Mouse (Mus musculus) liver, embryonic 13.5 days (tissue): ENCODE results near the gene Kif14. TPM values are rescaled to one million over a fixed set of nuclear protein-coding genes. Genes with fewer than 3 reads are reported as not detected.

Experiments used
- ATAC-seq: fragments of 200-750 bp; cut with Nextera tagmentation; 2 replicates; pipeline ENCODE4 v1.8.0; 2017; ENCODE audit warnings: low read depth, mild to moderate bottlenecking, moderate number of reproducible peaks, moderate library complexity
- DNase-seq: peaks from one replicate; pipeline ENCODE4 v3.0.0; 2022
- H3K27ac ChIP-seq: fragments of 300-500 bp; sonication (generic); 2 replicates; pipeline ENCODE4 v1.5.1; 2015; ENCODE audit warnings: moderate library complexity, mild to moderate bottlenecking, inconsistent platforms
- H3K27me3 ChIP-seq: fragments of 300-500 bp; sonication (generic); 2 replicates; pipeline ENCODE4 v1.6.1; 2015; ENCODE audit warnings: mild to moderate bottlenecking, inconsistent platforms
- H3K36me3 ChIP-seq: fragments of 300-500 bp; sonication (generic); 2 replicates; pipeline ENCODE4 v1.6.1; 2015; ENCODE audit warnings: mild to moderate bottlenecking, inconsistent platforms
- H3K4me1 ChIP-seq: fragments of 300-500 bp; sonication (generic); replicated peaks from 2 replicates; pipeline ENCODE4 v1.6.1; 2015; ENCODE audit warnings: inconsistent platforms
- H3K4me2 ChIP-seq: fragments of 300-500 bp; sonication (generic); 2 replicates; pipeline ENCODE4 v1.6.1; 2015; ENCODE audit warnings: inconsistent platforms, mild to moderate bottlenecking, moderate library complexity
- H3K4me3 ChIP-seq: fragments of 300-500 bp; sonication (generic); replicated peaks from 2 replicates; pipeline ENCODE4 v1.5.1; 2015; ENCODE audit warnings: mild to moderate bottlenecking, inconsistent platforms
- H3K9ac ChIP-seq: fragments of 300-500 bp; sonication (generic); 2 replicates; pipeline ENCODE4 v1.6.1; 2015; ENCODE audit warnings: mild to moderate bottlenecking, inconsistent platforms
- H3K9me3 ChIP-seq: fragments of 300-500 bp; sonication (generic); replicated peaks from 2 replicates; pipeline ENCODE4 v1.6.1; 2016; ENCODE audit warnings: inconsistent platforms
- whole genome bisulfite sequencing: fragments of 180-500 bp; shearing (Covaris S2); methylation state at CpG from one replicate; pipeline ENCODE4 v1.1.7; 2015; ENCODE audit not compliant: insufficient replicate concordance; 5-methylcytosine and 5-hydroxymethylcytosine counted together
- polyA plus RNA-seq: library from polyadenylated mRNA; unstranded; fragments of >200 nt; fragmentation: Nextera tagmentation; extraction: Ambion mirVana; gene quantifications from 2 replicates; pipeline ENCODE4 v1.2.1, GENCODE M21; 2015

Gene Kif14
- polyA plus RNA-seq, 1 experiment from 2014 or later = 4.8 TPM

GRCm38 (mm10) chr1:136449541-136449940 is 16.6 kb upstream of the Kif14 start:
- Histone ChIP-seq H3K4me3 (no peak overlapping the region), H3K9ac (no peak overlapping the region), H3K9me3 (no peaks in the 10 kb centered on the region), H3K4me1 (peaks cover 19% of the 10 kb centered on the region), H3K27ac (no peak overlapping the region), H3K27me3 (peaks cover 13% of the 10 kb centered on the region), H3K4me2 (no peak overlapping the region), H3K36me3 (no peaks in the 10 kb centered on the region)
- WGBS = 75% methylated on average over 6 of the region's 6 CpGs
- no peak for DNase-seq
- ATAC-seq = no peak

- H3K4me1 ChIP-seq = peaks cover 13% of the 10 kb centered on the region
- WGBS = 75% methylated on average over 5 of the region's 5 CpGs
- H3K27me3 ChIP-seq = peaks cover 13% of the 10 kb centered on the region
- DNase-seq = no peak
- ATAC-seq = no peak
- no peak overlapping the region for H3K4me3 ChIP-seq
- no peak overlapping the region for H3K4me2 ChIP-seq
- H3K36me3 ChIP-seq = no peaks in the 10 kb centered on the region
- no peak overlapping the region for H3K9ac ChIP-seq
- no peak overlapping the region; the same call in 1 of the 2 replicates for H3K27ac ChIP-seq
- no peaks in the 10 kb centered on the region for H3K9me3 ChIP-seq
These were observed 15.9 kb upstream of the Kif14 start for GRCm38 (mm10) chr1:136450206-136450605.

GRCm38 (mm10) chr1:136452421-136452820 is 13.7 kb upstream of the Kif14 start:
- Histone ChIP-seq H3K36me3 (no peaks in the 10 kb centered on the region), H3K27ac (no peak overlapping the region), H3K4me2 (no peak overlapping the region), H3K9ac (no peak overlapping the region), H3K4me1 (no peaks in the 10 kb centered on the region), H3K27me3 (peaks cover 25% of the 10 kb centered on the region), H3K9me3 (no peaks in the 10 kb centered on the region), H3K4me3 (no peak overlapping the region)
- ATAC-seq = no peak
- WGBS = 66% methylated on average over 5 of the region's 5 CpGs
- no peak for DNase-seq

- no peak overlapping the region for H3K9ac ChIP-seq
- H3K27ac ChIP-seq = no peak overlapping the region
- no peak overlapping the region for H3K4me2 ChIP-seq
- H3K9me3 ChIP-seq = no peaks in the 10 kb centered on the region
- DNase-seq (no peak), ATAC-seq (no peak)
- peaks cover 20% of the 10 kb centered on the region for H3K27me3 ChIP-seq
- no peaks in the 10 kb centered on the region for H3K4me1 ChIP-seq
- no peak overlapping the region for H3K4me3 ChIP-seq
- 76% methylated on average over 17 of the region's 17 CpGs for WGBS
- no peaks in the 10 kb centered on the region for H3K36me3 ChIP-seq
These were observed 10.2 kb upstream of the Kif14 start for GRCm38 (mm10) chr1:136455756-136456585.

- Histone ChIP-seq H3K4me1 (no peaks in the 10 kb centered on the region), H3K36me3 (no peaks in the 10 kb centered on the region), H3K4me3 (no peak overlapping the region), H3K9me3 (no peaks in the 10 kb centered on the region), H3K27ac (no peak overlapping the region), H3K27me3 (peaks cover 20% of the 10 kb centered on the region), H3K4me2 (no peak overlapping the region), H3K9ac (no peak overlapping the region)
- DNase-seq (no peak), ATAC-seq (no peak)
- WGBS = 64% methylated on average over 6 of the region's 6 CpGs
These were observed 9.4 kb upstream of the Kif14 start for GRCm38 (mm10) chr1:136456741-136457140.

GRCm38 (mm10) chr1:136457403-136457802 is 8.7 kb upstream of the Kif14 start:
- H3K27me3 ChIP-seq = peaks cover 20% of the 10 kb centered on the region
- no peak overlapping the region for H3K4me3 ChIP-seq
- WGBS = 63% methylated on average over 4 of the region's 4 CpGs
- H3K4me1 ChIP-seq = no peaks in the 10 kb centered on the region
- DNase-seq (no peak), ATAC-seq (no peak)
- H3K4me2 ChIP-seq = no peak overlapping the region
- H3K9me3 ChIP-seq = no peaks in the 10 kb centered on the region
- no peaks in the 10 kb centered on the region for H3K36me3 ChIP-seq
- H3K27ac ChIP-seq = no peak overlapping the region
- H3K9ac ChIP-seq = no peak overlapping the region

GRCm38 (mm10) chr1:136458691-136459245 is 7.4 kb upstream of the Kif14 start:
- no peak overlapping the region for H3K4me2 ChIP-seq
- no peaks in the 10 kb centered on the region for H3K36me3 ChIP-seq
- no peak overlapping the region for H3K27ac ChIP-seq
- ATAC-seq (no peak), DNase-seq (peak; percentile 22)
- 28% methylated on average over 9 of the region's 9 CpGs for WGBS
- no peak overlapping the region for H3K4me3 ChIP-seq
- no peaks in the 10 kb centered on the region for H3K9me3 ChIP-seq
- H3K27me3 ChIP-seq = peaks cover 16% of the 10 kb centered on the region
- no peaks in the 10 kb centered on the region for H3K4me1 ChIP-seq
- H3K9ac ChIP-seq = no peak overlapping the region

- peaks cover 11% of the 10 kb centered on the region for H3K4me1 ChIP-seq
- WGBS = 64% methylated on average over 10 of the region's 10 CpGs
- H3K36me3 ChIP-seq = no peaks in the 10 kb centered on the region; the same call in 1 of the 2 replicates
- no peak for DNase-seq
- no peak overlapping the region for H3K27ac ChIP-seq
- no peaks in the 10 kb centered on the region for H3K9me3 ChIP-seq
- ATAC-seq = no peak
- no peak overlapping the region for H3K9ac ChIP-seq
- H3K27me3 ChIP-seq = no peaks in the 10 kb centered on the region; the same call in 1 of the 2 replicates
- H3K4me3 ChIP-seq = no peak overlapping the region
- no peak overlapping the region for H3K4me2 ChIP-seq
These were observed 3.7 kb upstream of the Kif14 start for GRCm38 (mm10) chr1:136462443-136462842.

- Histone ChIP-seq H3K4me1 (peaks cover 38% of the 10 kb centered on the region), H3K27ac (no peak overlapping the region), H3K36me3 (peaks cover 27% of the 10 kb centered on the region), H3K9me3 (no peaks in the 10 kb centered on the region), H3K9ac (no peak overlapping the region), H3K4me2 (peak overlapping the region; percentile 97; the same call in 1 of the 2 replicates), H3K4me3 (no peak overlapping the region), H3K27me3 (no peaks in the 10 kb centered on the region; the same call in 1 of the 2 replicates)
- DNase-seq (no peak), ATAC-seq (no peak)
These were observed 975 bp upstream of the Kif14 start for GRCm38 (mm10) chr1:136465168-136465567.

GRCm38 (mm10) chr1:136469408-136469807 is 3.3 kb downstream of the Kif14 start:
- H3K9ac ChIP-seq = peak overlapping the region; percentile 47

GRCm38 (mm10) chr1:136470471-136470870 is 4.3 kb downstream of the Kif14 start:
- 70% methylated on average over 6 of the region's 6 CpGs for WGBS

More at GRCm38 (mm10) chr1:136469408-136469807, 3.3 kb downstream of the Kif14 start:
- peaks cover 68% of the 10 kb centered on the region for H3K36me3 ChIP-seq
- no peak for ATAC-seq
- no peaks in the 10 kb centered on the region for H3K27me3 ChIP-seq
- peak overlapping the region; percentile 33 for H3K4me3 ChIP-seq
- H3K4me2 ChIP-seq = peak overlapping the region; percentile 97
- no peaks in the 10 kb centered on the region for H3K9me3 ChIP-seq
- H3K27ac ChIP-seq = no peak overlapping the region
- peaks cover 50% of the 10 kb centered on the region for H3K4me1 ChIP-seq
- 84% methylated on average over 4 of the region's 4 CpGs for WGBS
- DNase-seq = no peak

More at GRCm38 (mm10) chr1:136470471-136470870, 4.3 kb downstream of the Kif14 start:
- ATAC-seq = no peak
- Histone ChIP-seq H3K9me3 (no peaks in the 10 kb centered on the region), H3K4me3 (peak overlapping the region; percentile 33), H3K36me3 (peaks cover 78% of the 10 kb centered on the region), H3K27me3 (no peaks in the 10 kb centered on the region), H3K9ac (0 out of 2 replicates have a peak overlapping the region, but pooled peaks have one; percentile 6), H3K4me2 (peak overlapping the region; percentile 97), H3K27ac (no peak overlapping the region), H3K4me1 (peaks cover 48% of the 10 kb centered on the region)
- no peak for DNase-seq
